Mouse (Mus musculus): ENCODE results near the gene Tmem88b.
"Not testable (repeated sequence)": the region's sequence is repeated elsewhere in the genome, so short reads cannot be mapped to it uniquely, and the experiment has no call there.

Tmem88b gene

GRCm38 (mm10) chr4:155760613-155761355 lies 24.9 kb downstream of the Tmem88b start, which contains the start of gene Atad3a:
Gene Atad3a (minus strand): TSS chr4:155761093.
- DNase-seq (ENCODE audit: low spot score in 2 of 2): peak; percentile 95 to 96

GRCm38 (mm10) chr4:155759862-155760612 lies 25.6 kb downstream of the Tmem88b start:
- peak; percentile 40 to 52 for DNase-seq (ENCODE audit: low spot score in 2 of 2)

GRCm38 (mm10) chr4:155757011-155757410 lies 28.7 kb downstream of the Tmem88b start:
- no peak for DNase-seq (ENCODE audit: low spot score in 2 of 2)

- no peak for DNase-seq (ENCODE audit: low spot score in 2 of 2)
These were observed 38.8 kb downstream of the Tmem88b start for GRCm38 (mm10) chr4:155746575-155747490.

GRCm38 (mm10) chr4:155746036-155746548 lies 39.6 kb downstream of the Tmem88b start:
- no peak for DNase-seq (ENCODE audit: low spot score in 2 of 2)

GRCm38 (mm10) chr4:155745136-155745535 lies 40.5 kb downstream of the Tmem88b start:
- DNase-seq (ENCODE audit: low spot score in 2 of 2): no peak

GRCm38 (mm10) chr4:155744474-155744873 lies 41.2 kb downstream of the Tmem88b start:
- no peak for DNase-seq (ENCODE audit: low spot score in 2 of 2)

GRCm38 (mm10) chr4:155742684-155743083 lies 43.0 kb downstream of the Tmem88b start:
- no peak for DNase-seq (ENCODE audit: low spot score in 2 of 2)

GRCm38 (mm10) chr4:155740681-155741080 lies 45.0 kb downstream of the Tmem88b start:
- not testable (repeated sequence) for DNase-seq (ENCODE audit: low spot score in 2 of 2)

GRCm38 (mm10) chr4:155739741-155740636 lies 45.7 kb downstream of the Tmem88b start:
- no peak for DNase-seq (ENCODE audit: low spot score in 2 of 2)

- no peak for DNase-seq (ENCODE audit: low spot score in 2 of 2)
These were observed 46.5 kb downstream of the Tmem88b start for GRCm38 (mm10) chr4:155739152-155739551.

- no peak for DNase-seq (ENCODE audit: low spot score in 2 of 2)
These were observed 47.4 kb downstream of the Tmem88b start for GRCm38 (mm10) chr4:155738262-155738661.

- DNase-seq (ENCODE audit: low spot score in 2 of 2): no peak
These were observed 49.3 kb downstream of the Tmem88b start for GRCm38 (mm10) chr4:155736421-155736820.

- no peak for DNase-seq (ENCODE audit: low spot score in 2 of 2)
These were observed 49.9 kb downstream of the Tmem88b start for GRCm38 (mm10) chr4:155735788-155736187.

- DNase-seq (ENCODE audit: low spot score in 2 of 2): peak; percentile 12 to 21
These were observed 50.5 kb downstream of the Tmem88b start for GRCm38 (mm10) chr4:155734951-155735702.

- DNase-seq (ENCODE audit: low spot score in 2 of 2): peak; percentile 38 to 47
These were observed 51.2 kb downstream of the Tmem88b start, which contains the start of gene Tmem240 for GRCm38 (mm10) chr4:155734350-155734941. Gene Tmem240 (plus strand): TSS chr4:155734800.

GRCm38 (mm10) chr4:155733267-155733666 lies 52.4 kb downstream of the Tmem88b start:
- DNase-seq (ENCODE audit: low spot score in 2 of 2): no peak
